Mouse (Mus musculus) kidney, adult 18-20 months (tissue): Measurements from ENCODE around the gene Abca3.
A peak's percentile ranks its signal among the peaks of the same experiment; 100 is the strongest.
"Not testable (repeated sequence)": the region's sequence is repeated elsewhere in the genome, so short reads cannot be mapped to it uniquely, and the experiment has no call there.

ENCODE experiments used
- DNase-seq: peaks from one replicate; pipeline ENCODE4 v3.0.0; 2021

The Abca3 gene

DNA sequence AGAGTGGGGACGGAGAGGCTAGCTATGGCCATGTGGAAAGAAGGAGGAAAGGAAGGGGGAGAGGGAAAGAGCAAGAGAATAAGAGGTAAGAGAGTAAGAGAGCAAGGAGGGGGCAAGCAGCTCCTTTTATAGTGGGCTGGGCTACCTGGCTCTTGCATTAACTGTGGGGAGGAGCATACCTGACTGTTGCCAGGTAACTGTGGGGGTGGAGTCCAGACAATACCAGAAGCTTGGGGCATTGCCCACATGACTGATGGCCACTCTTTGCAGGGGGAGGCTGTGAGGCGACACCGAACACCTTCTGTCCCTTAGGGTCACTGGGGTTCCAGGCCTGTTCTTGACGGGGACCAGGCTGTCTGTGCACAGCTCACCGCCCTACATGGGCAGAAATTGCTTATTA is 37.0 kb downstream of the Abca3 start:
- DNase-seq = no peak

DNA sequence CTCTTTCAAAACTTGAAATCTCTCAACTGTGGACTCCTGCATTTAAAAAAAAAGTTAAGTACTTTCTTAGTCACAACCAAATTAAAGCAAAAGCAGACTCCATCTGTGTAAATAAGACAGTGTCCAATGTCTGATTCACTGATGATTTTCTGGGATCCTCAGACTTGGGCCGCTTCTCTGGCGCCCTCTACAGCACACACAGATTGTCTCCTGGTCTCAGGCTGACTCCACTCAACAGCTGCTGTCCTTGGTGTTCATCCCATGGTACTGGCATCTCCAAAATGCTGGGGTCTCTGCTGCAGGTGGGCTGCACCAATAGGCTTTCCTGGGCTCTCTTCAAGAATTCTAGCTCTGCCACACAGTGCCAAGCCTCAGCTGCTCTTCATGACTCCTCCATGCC is 38.1 kb downstream of the Abca3 start:
- DNase-seq = peak; percentile 64

DNA sequence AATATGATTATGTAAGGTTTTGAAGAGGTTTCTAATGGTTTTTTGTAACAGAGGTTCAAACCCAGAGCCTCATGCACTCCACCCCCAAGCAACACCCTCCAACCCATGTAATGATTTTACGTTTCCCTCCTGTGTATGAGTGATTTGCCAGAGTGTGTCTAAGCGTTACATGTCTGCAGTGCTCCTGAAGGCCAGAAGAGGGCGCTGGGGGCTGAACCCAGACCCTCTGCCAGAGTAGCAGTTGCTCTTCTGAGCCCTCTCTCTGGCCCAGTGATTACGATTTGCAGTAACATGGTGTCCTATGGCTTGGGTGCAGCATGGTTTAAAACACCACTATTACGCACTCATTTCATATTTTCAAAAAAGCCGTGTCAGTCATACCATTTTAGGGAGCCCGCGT is 39.4 kb downstream of the Abca3 start:
- peak; percentile 26 for DNase-seq

DNA sequence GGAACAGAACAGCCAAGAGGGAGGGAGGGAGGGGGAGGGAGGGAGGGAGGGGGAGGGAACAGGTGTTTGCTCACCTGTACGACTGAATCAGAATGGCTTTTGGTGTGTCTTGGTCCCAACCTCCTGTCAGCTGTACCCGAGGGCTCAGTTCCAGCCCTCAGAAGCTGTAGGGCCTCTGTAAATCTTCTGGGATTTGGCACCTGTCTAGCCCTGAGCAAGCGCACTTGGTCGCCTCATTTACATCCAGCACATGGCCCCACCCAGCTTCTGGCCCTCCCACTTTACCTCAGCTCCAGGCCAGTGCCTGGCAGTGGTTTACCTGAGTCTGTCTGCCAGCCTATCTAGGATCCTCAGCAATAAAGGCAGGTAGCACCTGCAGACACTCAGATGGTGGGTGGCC is 41.8 kb downstream of the Abca3 start:
- peak; percentile 16 for DNase-seq

DNA sequence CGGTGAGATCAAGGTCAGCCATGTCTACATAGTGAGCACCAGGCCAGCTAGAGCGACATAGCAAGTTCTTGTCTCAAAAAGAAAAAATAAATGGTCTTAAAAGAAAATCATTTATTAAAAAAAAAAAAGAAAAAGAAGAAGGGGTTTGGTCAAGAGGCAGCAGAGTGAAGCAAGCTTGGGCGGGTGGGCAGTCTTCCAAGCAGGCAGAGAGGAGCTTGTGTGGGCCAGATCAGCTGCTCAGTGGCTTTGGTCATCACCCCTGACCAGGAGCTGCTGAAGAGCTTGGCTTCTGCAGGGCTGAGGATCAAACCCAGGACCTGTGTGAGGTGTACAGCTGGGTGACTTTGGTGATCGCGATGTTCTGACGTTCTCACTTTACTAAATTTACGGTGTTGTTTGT is 42.7 kb downstream of the Abca3 start:
- no peak for DNase-seq

DNA sequence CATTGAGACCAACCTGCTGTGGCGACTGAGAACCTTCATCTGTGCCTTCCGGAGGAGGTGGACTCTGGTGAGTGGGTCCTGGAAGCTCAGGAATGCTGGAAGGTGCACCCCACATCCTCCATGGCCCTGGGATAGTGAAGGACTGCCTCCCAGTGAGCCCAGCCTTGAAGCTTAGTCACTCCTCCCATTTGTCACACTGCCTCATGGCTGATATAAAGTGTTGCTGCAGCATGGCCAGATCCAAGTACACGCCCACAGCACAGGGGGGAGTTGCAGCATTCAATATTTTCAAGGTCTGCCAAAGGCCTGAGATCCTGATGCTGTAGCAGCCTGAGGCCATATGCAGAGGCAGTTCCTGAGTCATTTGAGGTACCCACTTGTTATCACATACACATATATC is 50.6 kb downstream of the Abca3 start:
- no peak for DNase-seq

DNA sequence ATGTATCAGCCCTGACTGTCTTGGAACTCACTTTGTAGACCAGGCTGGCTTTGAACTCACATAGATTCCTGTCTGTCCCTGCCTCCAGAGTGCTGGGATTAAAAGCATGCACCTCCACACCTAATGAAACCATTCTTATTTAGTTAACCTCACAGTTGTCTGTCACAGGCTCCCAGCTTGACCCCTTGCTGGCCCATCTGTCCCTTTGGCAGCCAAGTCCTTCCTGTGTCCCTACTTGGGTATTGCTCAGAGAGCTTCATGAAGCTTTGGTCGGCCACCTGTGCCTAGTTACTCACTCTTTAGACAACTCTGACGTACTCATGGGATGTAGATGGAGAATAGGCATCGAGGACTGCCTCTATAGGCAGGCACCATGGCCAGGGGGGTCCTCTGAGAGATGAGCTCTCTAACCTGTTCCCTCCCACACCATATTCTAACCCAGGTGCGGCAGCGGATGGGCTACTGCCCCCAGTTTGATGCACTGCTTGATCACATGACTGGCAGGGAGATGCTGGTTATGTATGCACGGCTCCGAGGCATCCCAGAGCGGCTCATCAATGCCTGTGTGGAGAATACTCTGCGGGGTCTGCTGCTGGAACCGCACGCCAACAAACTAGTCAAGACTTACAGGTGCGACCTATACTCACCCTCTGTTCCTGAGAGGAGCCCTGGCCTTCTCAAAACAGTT is 55.5 kb downstream of the Abca3 start:
- no peak for DNase-seq

DNA sequence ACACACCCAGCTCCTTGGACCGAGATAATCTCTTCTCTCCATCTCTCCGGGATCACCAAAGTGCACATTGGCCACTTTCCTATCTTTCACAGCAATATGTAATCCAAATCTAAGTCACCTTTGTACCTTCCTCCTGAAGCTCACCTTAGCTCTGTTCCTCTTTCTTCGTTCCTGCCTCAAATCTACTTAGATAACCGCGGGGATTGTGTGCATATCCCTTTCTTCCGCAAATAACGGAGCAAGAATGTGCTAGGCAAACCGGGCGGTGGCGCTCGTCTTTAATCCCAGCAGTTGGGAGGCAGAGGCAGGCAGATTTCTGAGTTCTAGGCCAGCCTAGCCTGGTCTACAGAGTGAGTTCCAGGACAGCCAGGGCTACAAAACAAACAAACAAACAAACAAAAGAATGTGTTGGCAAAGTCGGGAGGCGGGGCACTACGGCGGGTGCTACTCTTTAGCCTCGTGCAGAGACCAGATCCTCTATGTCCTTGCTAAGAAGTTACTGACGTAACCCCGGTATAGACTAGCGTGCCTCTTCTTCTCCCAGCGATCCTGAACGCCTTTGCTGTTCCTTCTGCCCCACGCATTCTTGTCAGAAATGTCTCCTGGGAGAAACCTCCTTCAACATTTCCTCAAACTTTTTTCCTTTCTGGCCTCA is 61.9 kb downstream of the Abca3 start:
- DNase-seq = no peak

DNA sequence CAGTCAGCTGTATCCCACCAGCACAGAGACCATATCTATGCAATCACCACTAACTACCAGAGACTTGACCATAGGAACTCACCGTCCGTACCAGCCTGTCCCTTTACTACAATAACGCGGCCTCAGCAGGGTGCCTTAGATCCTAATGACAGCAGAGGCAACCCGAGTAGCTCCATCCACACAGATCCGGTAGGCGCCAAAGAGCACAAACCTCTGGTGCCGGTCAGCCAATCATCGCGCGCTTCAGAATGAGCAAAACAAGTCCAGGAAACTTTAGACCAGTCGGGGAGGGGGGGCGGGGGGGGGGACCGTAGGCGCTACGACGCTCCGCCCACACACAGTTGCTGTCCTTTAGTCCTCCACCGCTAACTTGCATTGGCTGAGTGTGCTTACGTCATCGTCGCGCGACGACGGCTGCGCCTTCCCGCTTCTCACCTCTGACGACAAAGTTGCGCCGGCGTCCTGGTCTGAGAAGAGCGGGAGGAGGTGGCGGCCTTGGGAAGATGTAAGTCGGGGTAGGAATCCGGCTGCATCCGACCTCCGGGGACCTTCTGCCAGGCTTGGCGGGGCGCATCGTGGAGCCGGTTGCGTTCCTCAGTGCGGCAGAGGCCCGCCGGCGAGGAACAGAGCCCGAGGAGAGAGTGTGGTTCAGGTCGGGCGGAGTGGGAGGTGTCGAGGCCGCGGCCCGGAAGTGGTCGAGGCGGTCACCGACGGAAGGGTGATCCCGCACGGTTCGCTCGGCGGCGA is 62.7 kb downstream of the Abca3 start, which contains the start of gene Rnps1:
Gene Rnps1 (plus strand): TSS at position 336 of the 747 bp plus-strand sequence.
- DNase-seq = peak; percentile 95

DNA sequence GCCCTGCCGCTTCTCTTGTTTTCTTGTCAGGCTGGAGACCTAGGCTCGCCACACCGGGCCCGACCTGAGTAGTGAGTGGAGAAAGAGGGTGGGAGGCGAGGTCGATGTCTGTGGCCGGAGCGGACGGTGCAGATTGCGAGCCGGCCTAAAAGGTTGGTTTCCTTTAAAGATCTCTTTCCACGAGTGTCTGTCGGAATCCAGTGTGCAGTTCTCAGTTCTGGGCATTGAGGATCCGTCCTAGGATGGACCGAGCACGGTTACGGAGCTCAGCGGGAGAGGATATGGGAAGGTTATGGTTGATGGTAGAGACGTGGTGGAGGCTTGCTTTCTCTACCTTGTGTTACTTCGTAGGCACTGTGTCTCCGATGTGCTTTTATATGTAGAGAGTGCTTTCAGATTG is 63.3 kb downstream of the Abca3 start:
- no peak for DNase-seq

DNA sequence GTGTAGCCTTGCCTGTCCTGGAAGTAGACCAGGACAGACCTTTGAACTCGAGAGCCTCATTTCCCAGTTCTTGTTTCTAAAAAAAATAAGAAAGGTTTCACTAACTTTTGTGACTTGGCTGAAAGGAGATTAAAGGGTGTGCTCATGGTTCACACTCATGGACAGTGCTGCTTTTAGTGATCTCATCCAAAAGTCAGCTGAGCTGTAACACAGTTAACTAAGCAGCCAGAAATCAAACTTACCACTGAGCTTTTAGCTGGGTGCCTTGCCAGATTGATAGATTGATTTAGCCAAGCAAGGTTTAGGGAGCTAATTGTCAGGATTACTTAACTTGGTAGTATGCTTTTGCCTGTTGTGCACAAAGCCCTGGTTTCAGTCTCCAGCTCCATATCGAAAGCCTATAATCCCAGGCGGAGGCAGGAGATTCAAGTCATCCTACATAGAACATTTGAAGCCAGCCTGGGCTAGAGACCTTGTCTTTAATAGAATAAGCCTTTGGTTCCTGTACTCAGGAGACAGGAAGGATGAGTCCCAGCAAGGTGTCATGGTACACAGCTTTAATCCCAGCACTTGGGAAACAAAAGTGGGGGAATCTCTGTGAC is 64.4 kb downstream of the Abca3 start:
- no peak for DNase-seq

DNA sequence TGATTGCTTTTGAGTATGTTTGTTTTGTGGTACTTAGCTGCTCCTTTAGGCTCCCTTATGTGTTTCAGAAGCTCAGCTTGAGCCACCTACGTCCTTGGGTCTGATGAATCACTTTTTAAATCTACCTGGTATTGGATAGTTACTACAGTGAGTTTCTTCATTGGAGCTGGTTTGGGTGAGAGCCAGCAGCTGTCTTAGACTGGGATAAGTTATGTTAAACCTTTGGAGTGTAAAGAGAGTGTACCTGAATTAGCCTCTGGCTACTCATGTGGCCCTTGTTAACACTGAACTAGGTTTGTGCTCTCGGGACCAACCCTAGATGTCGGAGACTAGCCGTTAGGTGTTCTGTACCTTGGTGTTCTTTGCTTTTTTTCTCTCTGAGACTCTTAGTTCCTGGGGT is 71.4 kb downstream of the Abca3 start:
- no peak for DNase-seq

DNA sequence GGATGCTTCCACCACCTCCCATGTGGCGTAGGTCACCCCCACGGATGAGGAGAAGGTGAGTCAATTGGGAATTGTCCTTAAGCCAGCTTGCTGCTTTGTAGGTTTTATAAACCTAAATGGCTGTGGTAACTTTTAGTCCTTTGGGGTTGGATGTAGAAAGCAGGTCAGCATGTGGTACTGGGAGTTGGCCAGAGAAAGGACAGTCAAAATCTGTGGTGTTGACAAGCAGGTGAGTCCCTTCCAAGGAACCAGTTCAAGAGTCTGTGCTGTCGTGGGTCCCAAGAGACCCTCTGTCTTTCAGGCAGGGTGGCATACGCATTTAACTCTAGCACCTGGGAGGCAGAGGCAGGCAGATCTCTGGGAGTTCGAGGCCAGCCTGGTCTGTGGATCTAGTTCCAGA is 72.7 kb downstream of the Abca3 start:
- DNase-seq = no peak

DNA sequence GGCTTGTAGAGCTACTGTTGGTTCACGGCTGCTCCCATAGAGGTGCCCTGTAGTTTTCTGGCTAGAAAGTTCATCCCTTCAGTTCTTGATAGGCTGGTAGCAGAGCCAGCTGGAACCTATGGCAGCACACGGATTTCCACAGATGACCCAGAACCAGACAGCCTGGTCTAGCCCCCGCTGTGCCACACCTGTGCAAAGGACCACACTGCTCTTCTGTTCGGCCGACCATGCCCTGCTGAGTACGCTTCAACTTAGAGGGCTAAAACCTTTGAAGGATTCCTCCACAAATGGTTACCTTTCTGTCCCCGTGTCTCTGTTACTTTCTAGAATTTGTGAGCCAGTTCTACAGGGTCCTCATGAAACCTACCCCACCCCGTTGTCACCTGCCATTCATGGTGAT is 73.6 kb downstream of the Abca3 start:
- DNase-seq = not testable (repeated sequence)

DNA sequence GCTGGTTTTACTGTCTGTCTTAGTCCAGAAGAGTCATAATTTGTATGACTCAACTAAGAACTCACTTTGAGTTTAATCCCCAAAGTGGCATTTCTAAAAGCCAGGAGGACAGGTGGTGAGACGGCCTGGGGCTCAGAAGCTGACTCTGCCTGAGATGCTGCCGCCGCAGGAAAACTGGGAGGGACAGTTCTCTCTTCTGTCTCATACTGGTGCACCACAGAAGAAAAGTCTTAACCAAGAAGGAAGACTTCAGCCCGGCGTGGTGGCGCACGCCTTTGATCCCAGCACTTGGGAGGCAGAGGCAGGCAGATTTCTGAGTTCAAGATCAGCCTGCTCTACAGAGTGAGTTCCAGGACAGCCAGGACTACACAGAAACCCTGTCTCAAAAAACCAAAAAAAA is 74.2 kb downstream of the Abca3 start:
- DNase-seq = no peak

DNA sequence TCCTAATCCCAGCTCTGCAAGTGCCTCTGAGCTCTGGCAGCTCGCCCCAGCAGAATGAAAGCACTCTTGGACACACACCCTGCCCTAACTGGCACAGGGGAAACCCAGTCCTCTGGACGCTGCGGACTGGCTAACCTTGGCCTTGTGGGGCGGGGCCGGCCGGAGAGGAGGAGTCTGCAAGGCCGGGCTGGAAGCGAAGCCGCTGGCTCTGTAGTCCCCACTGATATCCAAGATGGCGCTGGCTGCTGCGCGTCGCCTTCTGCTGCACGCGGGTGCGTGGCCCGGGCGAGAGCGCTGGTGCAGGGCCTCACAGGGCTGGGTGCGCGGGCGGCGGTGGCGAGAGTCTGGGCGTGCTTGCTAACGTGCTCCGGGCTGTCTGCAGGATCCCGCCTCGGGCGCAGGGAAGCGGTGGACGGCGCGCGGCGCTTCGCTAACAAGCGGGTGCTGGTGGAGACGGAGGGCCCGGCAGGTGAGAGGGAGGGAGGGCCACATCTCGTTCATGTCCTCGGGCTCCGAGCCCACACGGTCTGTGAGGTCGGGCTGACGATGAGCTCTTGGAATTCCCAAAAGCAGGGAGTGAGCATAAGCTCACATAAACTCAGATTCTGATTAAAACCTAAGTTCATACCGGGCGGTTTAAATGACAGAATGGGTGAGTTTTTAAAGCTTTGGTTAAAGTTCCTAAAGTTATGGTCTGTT is 74.9 kb downstream of the Abca3 start, which contains the start of gene Eci1:
Gene Eci1 (plus strand): TSS at position 171 of the 699 bp plus-strand sequence.
- peak; percentile 97 for DNase-seq

DNA sequence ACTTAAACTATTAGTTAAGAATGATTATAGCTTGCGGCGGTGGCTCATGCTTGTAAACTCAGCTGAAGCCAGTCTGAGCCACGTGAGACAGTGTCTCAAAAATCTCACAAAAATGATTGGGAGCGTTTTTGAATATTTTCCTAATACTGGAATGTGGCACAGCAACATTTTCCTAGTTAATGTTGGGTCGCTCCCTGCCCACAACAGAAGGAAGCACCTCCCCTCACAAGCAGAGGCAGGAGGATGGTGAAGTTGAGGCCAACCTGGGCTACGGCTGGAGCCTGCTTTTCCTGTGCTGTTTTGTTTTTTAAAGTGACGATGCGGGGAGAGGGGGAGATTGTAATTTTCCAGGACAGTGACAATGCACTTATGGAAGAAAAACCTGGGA is 75.4 kb downstream of the Abca3 start:
- peak; percentile 55 for DNase-seq

DNA sequence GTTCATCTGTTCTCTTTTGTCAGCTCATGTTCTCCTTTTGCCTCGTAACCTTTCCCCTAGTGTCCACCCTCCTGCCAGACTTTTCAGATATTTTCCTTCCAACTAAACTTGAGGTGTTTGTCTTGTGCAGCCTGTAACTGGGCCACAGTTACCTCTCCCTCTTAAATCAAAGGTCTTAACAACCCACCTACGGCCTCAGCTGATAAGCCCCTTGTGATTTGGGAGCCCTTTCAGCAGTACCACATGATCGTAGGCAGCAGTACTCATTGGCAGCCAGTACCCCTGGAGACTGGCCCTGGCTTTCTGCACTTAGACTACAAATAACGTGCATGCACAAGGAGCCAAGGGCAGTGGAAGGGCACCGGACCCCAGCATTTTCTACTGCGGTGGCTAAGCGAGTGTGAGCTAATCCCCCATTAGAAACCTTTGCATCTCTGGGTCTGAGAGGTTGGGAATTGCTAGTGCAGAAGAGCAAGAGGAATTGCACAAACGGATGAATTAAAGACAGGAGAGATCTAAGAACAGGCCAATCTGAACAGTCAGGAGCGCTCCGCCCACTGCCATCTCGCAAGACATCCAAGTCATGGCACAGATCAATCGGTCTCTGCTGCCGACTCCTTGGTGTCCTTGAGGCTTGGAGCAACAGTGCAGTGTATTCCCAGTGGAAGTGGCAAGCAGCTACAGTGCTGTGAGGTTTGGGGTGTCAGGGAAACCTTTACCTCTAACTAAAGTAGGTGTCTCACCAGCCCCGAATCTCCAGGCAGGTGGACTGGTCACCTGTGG is 77.6 kb downstream of the Abca3 start:
- DNase-seq = peak; percentile 54

DNA sequence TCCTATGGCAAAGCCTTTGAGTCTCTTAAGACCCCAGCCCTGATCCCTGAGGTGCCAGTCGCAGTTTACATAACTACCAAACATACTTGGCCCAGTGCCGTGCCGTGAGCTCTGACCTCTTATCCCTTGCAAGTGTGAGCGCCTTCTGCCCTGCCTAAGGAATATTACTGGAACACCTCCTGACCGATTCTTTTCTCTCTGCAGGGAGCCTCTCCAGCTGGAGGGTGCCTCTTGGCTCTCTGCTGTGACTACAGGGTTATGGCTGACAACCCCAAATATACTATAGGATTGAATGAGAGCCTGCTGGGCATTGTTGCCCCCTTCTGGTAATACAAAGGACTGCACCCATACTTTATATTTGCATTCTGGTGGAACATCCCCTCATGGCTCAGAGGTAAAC is 85.3 kb downstream of the Abca3 start:
- DNase-seq = peak; percentile 66

DNA sequence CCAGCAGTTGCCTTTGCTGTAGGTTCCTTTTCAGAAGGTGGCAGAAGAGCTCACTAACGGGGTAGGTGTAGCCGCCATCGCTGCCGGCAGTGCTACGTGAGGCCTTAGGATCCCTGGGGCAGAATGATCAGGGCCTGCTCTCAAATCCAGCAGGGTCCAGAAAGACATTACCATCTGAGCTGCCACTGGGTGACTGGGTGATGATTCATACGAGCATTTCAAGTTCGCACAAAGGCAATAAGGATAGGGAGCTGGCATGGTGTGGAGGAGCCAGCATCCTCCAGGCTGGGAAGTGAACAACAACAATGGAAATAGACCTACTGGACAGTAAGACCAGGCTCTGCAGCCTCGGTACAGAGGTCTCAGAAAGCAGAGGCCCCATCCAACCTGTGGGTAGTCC is 88.6 kb downstream of the Abca3 start:
- no peak for DNase-seq

DNA sequence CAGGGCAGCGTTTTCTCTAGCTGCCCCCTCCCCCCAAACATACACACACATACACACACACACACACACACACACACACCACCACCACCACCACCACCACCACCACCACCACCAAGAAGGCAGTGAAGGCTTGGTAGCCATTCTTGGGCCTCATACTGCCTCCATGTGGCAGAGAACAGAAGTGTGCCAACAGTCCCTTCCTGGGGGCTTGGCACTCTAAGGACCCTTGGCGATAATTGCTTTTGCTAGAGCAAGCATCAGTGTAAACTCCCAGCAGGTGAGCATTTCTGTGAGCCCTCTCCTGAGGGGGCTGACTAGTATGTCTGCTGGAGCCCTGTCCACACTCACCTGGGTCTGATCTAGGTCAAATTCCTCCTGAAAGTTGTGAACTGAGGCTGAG is 89.4 kb downstream of the Abca3 start:
- no peak for DNase-seq

DNA sequence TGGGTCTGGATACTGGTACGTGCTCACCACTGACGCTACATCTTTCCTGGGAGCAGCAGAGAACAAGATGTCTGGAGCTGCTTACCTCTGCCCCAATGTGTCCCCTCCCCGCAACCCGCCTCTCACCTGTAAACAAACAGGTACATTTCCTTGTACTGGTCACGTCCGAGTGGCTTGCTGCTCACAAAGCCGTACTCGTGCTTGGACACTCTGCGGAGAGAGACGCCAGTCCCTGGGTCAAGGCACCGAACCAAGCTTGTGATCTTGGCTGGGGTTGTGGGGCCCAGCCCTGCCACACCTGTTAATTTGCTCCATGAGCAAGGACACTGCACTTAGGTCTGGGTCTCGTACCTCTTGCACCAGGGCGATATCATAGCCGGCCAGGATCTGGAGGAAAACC is 90.4 kb downstream of the Abca3 start:
- DNase-seq = no peak
